Mouse (Mus musculus) midbrain, embryonic 14.5 days (tissue): Measurements from ENCODE around the gene Sema4a. TPM values are rescaled to one million over a fixed set of nuclear protein-coding genes. Genes with fewer than 3 reads are reported as not detected.
A peak's percentile ranks its signal among the peaks of the same experiment; 100 is the strongest.

Experiments used
- ATAC-seq: fragments of 200-750 bp; cut with Nextera tagmentation; 2 replicates; pipeline ENCODE4 v1.8.0; 2017; ENCODE audit warnings: moderate number of reproducible peaks, moderate library complexity; ENCODE audit not compliant: low FRiP score, low TSS enrichment
- DNase-seq: peaks from one replicate; pipeline ENCODE4 v3.0.0-alpha.2; 2015
- H3K27ac ChIP-seq: fragments of 300-500 bp; sonication (generic); replicated peaks from 2 replicates; pipeline ENCODE4 v1.5.1; 2014; ENCODE audit warnings: mild to moderate bottlenecking, low read depth, low read length, moderate library complexity
- H3K27me3 ChIP-seq: fragments of 300-500 bp; sonication (generic); 2 replicates; pipeline ENCODE4 v1.6.1; 2014; ENCODE audit warnings: low read length, control low read depth, mixed read lengths; ENCODE audit not compliant: control insufficient read depth, insufficient read depth
- H3K36me3 ChIP-seq: fragments of 300-500 bp; sonication (generic); 2 replicates; pipeline ENCODE4 v1.6.1; 2014; ENCODE audit warnings: low read length, control low read depth; ENCODE audit not compliant: control insufficient read depth, insufficient read depth
- H3K4me1 ChIP-seq: fragments of 300-500 bp; sonication (generic); 2 replicates; pipeline ENCODE4 v1.6.1; 2014; ENCODE audit warnings: mild to moderate bottlenecking, antibody characterized with exemption, low read length, control low read depth; ENCODE audit not compliant: control insufficient read depth, insufficient read depth
- H3K4me2 ChIP-seq: fragments of 300-500 bp; sonication (generic); 2 replicates; pipeline ENCODE4 v1.6.1; 2014; ENCODE audit warnings: mild to moderate bottlenecking, low read length, moderate library complexity
- H3K4me3 ChIP-seq: fragments of 300-500 bp; sonication (generic); replicated peaks from 2 replicates; pipeline ENCODE4 v1.5.1; 2014; ENCODE audit warnings: low read depth, low read length
- H3K9ac ChIP-seq: fragments of 300-500 bp; sonication (generic); replicated peaks from 2 replicates; pipeline ENCODE4 v1.6.1; 2014; ENCODE audit warnings: mild to moderate bottlenecking, low read length, moderate library complexity
- H3K9me3 ChIP-seq: fragments of 300-500 bp; sonication (generic); 2 replicates; pipeline ENCODE4 v1.6.1; 2016; ENCODE audit warnings: low read length, control low read depth, mixed read lengths; ENCODE audit not compliant: control insufficient read depth
- WGBS: fragments of 180-500 bp; shearing (Covaris S2); extraction: QIAGEN DNeasy Blood & Tissue Kit; methylation state at CpG from one replicate; pipeline ENCODE4 v1.1.7; 2014; 5-methylcytosine and 5-hydroxymethylcytosine counted together
- polyA plus RNA-seq: library from polyadenylated mRNA; unstranded; fragments of >200 nt; fragmentation: Nextera tagmentation; extraction: Ambion mirVana; gene quantifications from 2 replicates; pipeline ENCODE4 v1.2.1, GENCODE M21; 2014

The Sema4a gene
- polyA plus RNA-seq, 1 experiment from 2014 or later: 28.8 TPM

GRCm38 (mm10) chr3:88408953-88409352 lies 52.0 kb downstream of the Sema4a start:
- Histone ChIP-seq H3K36me3 (peaks cover 23% of the 10 kb centered on the region), H3K9me3 (no peaks in the 10 kb centered on the region), H3K4me1 (peaks cover 14% of the 10 kb centered on the region; the same call in 1 of the 2 replicates), H3K4me2 (peak overlapping the region; percentile 72), H3K27me3 (no peaks in the 10 kb centered on the region), H3K27ac (no peak overlapping the region), H3K4me3 (no peak overlapping the region), H3K9ac (no peak overlapping the region)
- WGBS: 62% methylated on average over 5 of the region's 5 CpGs
- no peak for ATAC-seq
- DNase-seq: no peak

DNA sequence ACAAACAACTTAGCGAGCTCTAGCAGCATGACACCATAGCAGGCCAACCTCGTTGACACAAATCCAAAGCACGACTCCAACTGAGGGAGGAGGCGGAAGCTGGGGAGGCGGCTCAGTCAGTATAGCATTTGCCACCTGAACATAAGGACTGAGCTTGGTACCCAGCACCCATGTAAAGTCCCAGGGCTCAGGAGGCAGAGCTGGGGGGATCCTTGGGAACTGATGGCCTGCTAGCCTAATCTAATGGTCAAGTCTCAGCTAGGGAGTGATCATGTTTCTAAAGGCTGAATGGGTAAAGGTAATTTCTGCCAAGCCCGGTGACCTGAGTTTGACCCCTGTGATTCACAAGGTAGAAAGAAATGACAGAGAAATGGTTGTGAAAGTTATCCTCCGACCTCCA lies 53.5 kb downstream of the Sema4a start:
- 67% methylated on average over 7 of the region's 7 CpGs for WGBS
- no peaks in the 10 kb centered on the region for H3K27me3 ChIP-seq
- ATAC-seq (no peak), DNase-seq (no peak)
- H3K9me3 ChIP-seq: no peaks in the 10 kb centered on the region
- peaks cover 14% of the 10 kb centered on the region; the same call in 1 of the 2 replicates for H3K4me1 ChIP-seq
- no peak overlapping the region for H3K4me3 ChIP-seq
- H3K4me2 ChIP-seq: no peak overlapping the region
- H3K9ac ChIP-seq: no peak overlapping the region
- no peak overlapping the region for H3K27ac ChIP-seq
- peaks cover 11% of the 10 kb centered on the region for H3K36me3 ChIP-seq

- H3K27ac ChIP-seq: no peak overlapping the region
- DNase-seq (peak; percentile 94), ATAC-seq (no peak)
- no peaks in the 10 kb centered on the region for H3K9me3 ChIP-seq
- WGBS: 0% methylated on average over 2 of the region's 2 CpGs
- H3K4me1 ChIP-seq: peaks cover 14% of the 10 kb centered on the region; the same call in 1 of the 2 replicates
- H3K4me3 ChIP-seq: no peak overlapping the region
- no peaks in the 10 kb centered on the region for H3K27me3 ChIP-seq
- H3K36me3 ChIP-seq: peaks cover 7% of the 10 kb centered on the region
- H3K9ac ChIP-seq: no peak overlapping the region
- no peak overlapping the region for H3K4me2 ChIP-seq
Measured at GRCm38 (mm10) chr3:88407090-88407489, 53.9 kb downstream of the Sema4a start.

DNA sequence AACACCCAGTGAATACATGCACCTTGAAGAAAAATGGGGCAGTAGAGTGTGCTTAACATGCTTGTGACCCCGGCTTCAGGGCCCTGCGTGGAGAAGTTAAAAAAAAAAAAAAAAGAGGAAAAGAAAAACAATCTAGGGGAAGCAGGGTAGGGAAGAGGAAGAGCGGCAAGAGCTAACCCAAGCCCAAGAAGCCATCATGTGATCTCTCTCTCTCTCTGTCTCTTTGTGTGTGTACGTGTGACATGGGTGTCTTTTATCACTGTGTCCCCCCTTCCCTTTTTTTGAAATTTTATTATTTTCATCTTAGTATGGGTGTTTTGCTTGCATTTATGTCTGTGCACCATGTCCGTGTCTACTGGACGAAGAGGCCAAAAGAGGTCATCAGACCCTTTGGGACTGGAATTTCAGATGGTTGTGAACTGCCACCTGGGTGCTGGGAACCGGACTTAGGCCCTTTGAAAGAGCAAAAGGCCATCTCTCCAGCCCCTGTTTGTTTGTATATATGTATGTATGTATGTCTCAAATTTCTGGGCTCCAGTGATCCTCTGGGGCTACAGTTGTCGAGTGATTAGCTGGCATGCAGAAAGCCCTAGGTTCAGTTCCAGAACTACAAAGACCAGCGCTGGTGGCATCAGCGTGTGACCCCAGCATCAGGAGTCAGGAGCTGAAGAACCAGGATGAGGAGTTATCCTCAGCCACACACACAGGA lies 57.3 kb downstream of the Sema4a start:
- Histone ChIP-seq H3K27ac (no peak overlapping the region), H3K4me3 (no peak overlapping the region), H3K9me3 (no peaks in the 10 kb centered on the region), H3K27me3 (no peaks in the 10 kb centered on the region), H3K36me3 (no peaks in the 10 kb centered on the region), H3K4me2 (no peak overlapping the region), H3K9ac (no peak overlapping the region), H3K4me1 (no peaks in the 10 kb centered on the region)
- 96% methylated on average over 10 of the region's 10 CpGs for WGBS
- DNase-seq: no peak
- no peak for ATAC-seq

DNA sequence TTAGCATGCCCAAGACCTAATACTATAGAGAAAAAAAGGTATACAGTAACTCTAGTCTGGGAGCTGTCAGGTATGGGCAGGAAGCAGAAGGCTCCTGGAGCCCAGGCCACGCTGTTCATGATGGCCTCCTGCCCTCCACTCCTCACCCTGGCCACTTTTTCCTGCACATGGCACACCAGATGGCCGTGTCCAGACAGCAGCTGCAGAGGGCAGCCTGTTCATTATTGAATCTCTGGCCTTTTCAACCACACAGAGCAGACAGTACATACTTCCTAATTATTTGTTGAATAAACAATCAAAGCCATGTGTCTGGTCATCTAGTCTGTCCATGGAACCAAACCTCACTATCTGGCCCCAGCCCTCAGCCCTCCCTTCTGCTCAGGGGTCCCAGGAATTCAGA lies 62.3 kb downstream of the Sema4a start:
- no peak overlapping the region for H3K27ac ChIP-seq
- ATAC-seq: no peak
- WGBS: 90% methylated on average over 2 of the region's 2 CpGs
- H3K9ac ChIP-seq: no peak overlapping the region
- H3K4me1 ChIP-seq: no peaks in the 10 kb centered on the region
- no peaks in the 10 kb centered on the region for H3K27me3 ChIP-seq
- no peak for DNase-seq
- H3K9me3 ChIP-seq: no peaks in the 10 kb centered on the region
- no peak overlapping the region for H3K4me2 ChIP-seq
- H3K4me3 ChIP-seq: no peak overlapping the region
- no peaks in the 10 kb centered on the region for H3K36me3 ChIP-seq

GRCm38 (mm10) chr3:88395742-88396141 lies 65.2 kb downstream of the Sema4a start:
- H3K9me3 ChIP-seq: no peaks in the 10 kb centered on the region
- no peaks in the 10 kb centered on the region for H3K36me3 ChIP-seq
- H3K27ac ChIP-seq: no peak overlapping the region
- no peak overlapping the region for H3K4me2 ChIP-seq
- 94% methylated on average over 8 of the region's 8 CpGs for WGBS
- H3K4me1 ChIP-seq: no peaks in the 10 kb centered on the region
- ATAC-seq: no peak
- no peak overlapping the region for H3K9ac ChIP-seq
- no peak for DNase-seq
- no peaks in the 10 kb centered on the region for H3K27me3 ChIP-seq
- no peak overlapping the region for H3K4me3 ChIP-seq

GRCm38 (mm10) chr3:88395288-88395687 lies 65.7 kb downstream of the Sema4a start:
- H3K4me1 ChIP-seq: no peaks in the 10 kb centered on the region
- ATAC-seq (no peak), DNase-seq (no peak)
- H3K4me3 ChIP-seq: no peak overlapping the region
- H3K9ac ChIP-seq: no peak overlapping the region
- no peaks in the 10 kb centered on the region for H3K9me3 ChIP-seq
- no peak overlapping the region for H3K27ac ChIP-seq
- H3K36me3 ChIP-seq: no peaks in the 10 kb centered on the region
- WGBS: 96% methylated on average over 6 of the region's 6 CpGs
- no peak overlapping the region for H3K4me2 ChIP-seq
- no peaks in the 10 kb centered on the region for H3K27me3 ChIP-seq

DNA sequence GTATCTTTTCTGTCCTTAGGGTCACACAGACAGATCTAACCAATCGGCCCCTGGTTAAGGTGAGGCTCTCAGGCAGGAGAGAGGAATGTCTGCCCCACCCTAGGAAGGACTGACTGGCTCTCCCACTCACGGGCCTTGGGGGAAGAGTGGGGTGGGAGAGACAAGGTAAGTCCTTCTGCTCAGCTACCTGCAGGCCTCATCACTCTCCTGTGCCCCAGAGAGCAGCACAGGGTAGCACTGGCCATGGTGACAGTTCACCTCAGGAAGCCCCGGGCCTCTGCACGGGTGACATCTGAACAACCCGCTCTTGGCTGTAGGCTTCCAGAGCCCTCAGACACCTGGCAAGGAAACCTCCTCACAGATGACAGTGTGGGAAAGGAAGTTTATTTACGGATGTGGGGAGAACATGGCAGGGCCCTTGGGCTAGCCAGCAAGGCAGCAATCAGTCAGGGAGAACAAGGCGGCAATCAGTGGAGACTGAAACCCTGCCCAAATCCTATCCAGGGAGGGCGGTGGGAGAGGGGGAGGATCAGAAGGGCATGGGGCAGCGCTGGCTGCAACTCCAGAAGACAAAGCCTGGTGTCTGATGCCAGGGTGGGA lies 67.1 kb downstream of the Sema4a start:
- DNase-seq (no peak), ATAC-seq (no peak)
- no peaks in the 10 kb centered on the region for H3K27me3 ChIP-seq
- no peak overlapping the region for H3K4me2 ChIP-seq
- H3K4me3 ChIP-seq: no peak overlapping the region
- H3K27ac ChIP-seq: no peak overlapping the region
- no peaks in the 10 kb centered on the region for H3K4me1 ChIP-seq
- 92% methylated on average over 9 of the region's 9 CpGs for WGBS
- H3K9ac ChIP-seq: no peak overlapping the region
- H3K36me3 ChIP-seq: no peaks in the 10 kb centered on the region
- no peaks in the 10 kb centered on the region for H3K9me3 ChIP-seq
